Mouse (Mus musculus): ENCODE results near the gene Samd8. TPM values are rescaled to one million over a fixed set of nuclear protein-coding genes. Genes with fewer than 3 reads are reported as not detected.
A peak's percentile ranks its signal among the peaks of the same experiment; 100 is the strongest.

Samd8 gene
- polyA plus RNA-seq, 1 experiment from 2014 or later, result 8.1 TPM

- H3K4me2 ChIP-seq (ENCODE audit: low read length), result no peak overlapping the region
- H3K4me1 ChIP-seq (replicated peaks; ENCODE audit: insufficient read depth, low read length), result no peaks in the 10 kb centered on the region
- H3K36me3 ChIP-seq (ENCODE audit: insufficient read depth, low read length), result no peaks in the 10 kb centered on the region
- ATAC-seq (replicated peaks; ENCODE audit: low FRiP score, low read depth) (no peak), DNase-seq (ENCODE audit: low spot score) (no peak)
- H3K9me3 ChIP-seq (replicated peaks; ENCODE audit: low read length), result no peaks in the 10 kb centered on the region
- no peak overlapping the region for H3K27ac ChIP-seq
- WGBS, result 79% methylated on average over 7 of the region's 7 CpGs
- H3K4me3 ChIP-seq (replicated peaks; ENCODE audit: low read depth, low read length), result no peak overlapping the region
- no peak overlapping the region for H3K9ac ChIP-seq (ENCODE audit: low read depth, low read length)
- H3K27me3 ChIP-seq (ENCODE audit: insufficient read depth, low read length), result no peaks in the 10 kb centered on the region
- TF ChIP-seq CTCF (IDR thresholded peaks at IDR 0.05; ENCODE audit: low read depth), result no peak
These were observed 15.5 kb downstream of the Samd8 start for GRCm38 (mm10) chr14:21765754-21766397.

GRCm38 (mm10) chr14:21766398-21766958 is 16.1 kb downstream of the Samd8 start:
- H3K27me3 ChIP-seq (ENCODE audit: insufficient read depth, low read length), result no peaks in the 10 kb centered on the region
- H3K4me3 ChIP-seq (replicated peaks; ENCODE audit: low read depth, low read length), result no peak overlapping the region
- WGBS, result 92% methylated on average over 6 of the region's 6 CpGs
- no peak overlapping the region for H3K9ac ChIP-seq (ENCODE audit: low read depth, low read length)
- H3K4me2 ChIP-seq (ENCODE audit: low read length), result no peak overlapping the region
- H3K9me3 ChIP-seq (replicated peaks; ENCODE audit: low read length), result no peaks in the 10 kb centered on the region
- no peak for TF ChIP-seq CTCF (IDR thresholded peaks at IDR 0.05; ENCODE audit: low read depth)
- no peaks in the 10 kb centered on the region for H3K4me1 ChIP-seq (replicated peaks; ENCODE audit: insufficient read depth, low read length)
- ATAC-seq (replicated peaks; ENCODE audit: low FRiP score, low read depth), result no peak
- no peaks in the 10 kb centered on the region for H3K36me3 ChIP-seq (ENCODE audit: insufficient read depth, low read length)
- no peak overlapping the region for H3K27ac ChIP-seq
- no peak for DNase-seq (ENCODE audit: low spot score)

GRCm38 (mm10) chr14:21772506-21773281 is 22.4 kb downstream of the Samd8 start:
- WGBS, result 76% methylated on average over 11 of the region's 11 CpGs
- H3K4me3 ChIP-seq (replicated peaks; ENCODE audit: low read depth, low read length), result no peak overlapping the region
- peaks cover 9% of the 10 kb centered on the region; the same call in 1 of the 2 replicates for H3K36me3 ChIP-seq (ENCODE audit: insufficient read depth, low read length)
- 0 out of 2 replicates have a peak, but pooled peaks cover 5% of the 10 kb centered on the region for H3K4me1 ChIP-seq (replicated peaks; ENCODE audit: insufficient read depth, low read length)
- H3K9ac ChIP-seq (ENCODE audit: low read depth, low read length), result no peak overlapping the region
- no peaks in the 10 kb centered on the region for H3K27me3 ChIP-seq (ENCODE audit: insufficient read depth, low read length)
- ATAC-seq (replicated peaks; ENCODE audit: low FRiP score, low read depth), result no peak
- TF ChIP-seq CTCF (IDR thresholded peaks at IDR 0.05; ENCODE audit: low read depth), result no peak
- no peak overlapping the region for H3K27ac ChIP-seq
- H3K4me2 ChIP-seq (ENCODE audit: low read length), result no peak overlapping the region
- DNase-seq (ENCODE audit: low spot score), result no peak
- H3K9me3 ChIP-seq (replicated peaks; ENCODE audit: low read length), result no peaks in the 10 kb centered on the region

GRCm38 (mm10) chr14:21773946-21774345 is 23.6 kb downstream of the Samd8 start:
- DNase-seq (ENCODE audit: low spot score), result no peak
- H3K27me3 ChIP-seq (ENCODE audit: insufficient read depth, low read length), result no peaks in the 10 kb centered on the region
- H3K9me3 ChIP-seq (replicated peaks; ENCODE audit: low read length), result no peaks in the 10 kb centered on the region
- ATAC-seq (replicated peaks; ENCODE audit: low FRiP score, low read depth), result no peak
- TF ChIP-seq CTCF (IDR thresholded peaks at IDR 0.05; ENCODE audit: low read depth), result no peak
- peaks cover 11% of the 10 kb centered on the region for H3K36me3 ChIP-seq (ENCODE audit: insufficient read depth, low read length)
- H3K4me2 ChIP-seq (ENCODE audit: low read length), result no peak overlapping the region
- H3K4me3 ChIP-seq (replicated peaks; ENCODE audit: low read depth, low read length), result no peak overlapping the region
- H3K9ac ChIP-seq (ENCODE audit: low read depth, low read length), result no peak overlapping the region
- WGBS, result 64% methylated on average over 2 of the region's 2 CpGs
- H3K4me1 ChIP-seq (replicated peaks; ENCODE audit: insufficient read depth, low read length), result 0 out of 2 replicates have a peak, but pooled peaks cover 5% of the 10 kb centered on the region
- no peak overlapping the region for H3K27ac ChIP-seq

GRCm38 (mm10) chr14:21776201-21776600 is 25.9 kb downstream of the Samd8 start:
- no peak for TF ChIP-seq CTCF (IDR thresholded peaks at IDR 0.05; ENCODE audit: low read depth)
- no peak overlapping the region for H3K27ac ChIP-seq
- no peak overlapping the region for H3K4me3 ChIP-seq (replicated peaks; ENCODE audit: low read depth, low read length)
- no peak for DNase-seq (ENCODE audit: low spot score)
- no peak overlapping the region for H3K4me2 ChIP-seq (ENCODE audit: low read length)
- WGBS, result 92% methylated on average over 4 of the region's 4 CpGs
- no peaks in the 10 kb centered on the region for H3K27me3 ChIP-seq (ENCODE audit: insufficient read depth, low read length)
- peaks cover 19% of the 10 kb centered on the region for H3K36me3 ChIP-seq (ENCODE audit: insufficient read depth, low read length)
- H3K4me1 ChIP-seq (replicated peaks; ENCODE audit: insufficient read depth, low read length), result 0 out of 2 replicates have a peak, but pooled peaks cover 5% of the 10 kb centered on the region
- H3K9ac ChIP-seq (ENCODE audit: low read depth, low read length), result no peak overlapping the region
- no peaks in the 10 kb centered on the region for H3K9me3 ChIP-seq (replicated peaks; ENCODE audit: low read length)
- no peak for ATAC-seq (replicated peaks; ENCODE audit: low FRiP score, low read depth)

GRCm38 (mm10) chr14:21786500-21786899 is 36.2 kb downstream of the Samd8 start:
- Histone ChIP-seq H3K4me2 (ENCODE audit: low read length) (no peak overlapping the region), H3K9me3 (replicated peaks; ENCODE audit: low read length) (no peaks in the 10 kb centered on the region), H3K4me3 (replicated peaks; ENCODE audit: low read depth, low read length) (no peak overlapping the region), H3K27ac (no peak overlapping the region), H3K9ac (ENCODE audit: low read depth, low read length) (no peak overlapping the region), H3K27me3 (ENCODE audit: insufficient read depth, low read length) (no peaks in the 10 kb centered on the region), H3K4me1 (replicated peaks; ENCODE audit: insufficient read depth, low read length) (no peaks in the 10 kb centered on the region), H3K36me3 (ENCODE audit: insufficient read depth, low read length) (peaks cover 5% of the 10 kb centered on the region; the same call in 1 of the 2 replicates)
- DNase-seq (ENCODE audit: low spot score), result no peak
- no peak for TF ChIP-seq CTCF (IDR thresholded peaks at IDR 0.05; ENCODE audit: low read depth)
- ATAC-seq (replicated peaks; ENCODE audit: low FRiP score, low read depth), result 0 out of 2 replicates have a peak, but pooled peaks have one; percentile 29
- WGBS, result 82% methylated on average over 4 of the region's 4 CpGs

All from kidney, postnatal 0 days (tissue).